Mouse (Mus musculus): ENCODE measurements at regions not wholly inside any gene's neighbourhood (a gene's known extent, or its start where the extent isn't known, plus 50 kb on each side); places are given as distances from the start of the nearest gene placed in this dataset.

DNA sequence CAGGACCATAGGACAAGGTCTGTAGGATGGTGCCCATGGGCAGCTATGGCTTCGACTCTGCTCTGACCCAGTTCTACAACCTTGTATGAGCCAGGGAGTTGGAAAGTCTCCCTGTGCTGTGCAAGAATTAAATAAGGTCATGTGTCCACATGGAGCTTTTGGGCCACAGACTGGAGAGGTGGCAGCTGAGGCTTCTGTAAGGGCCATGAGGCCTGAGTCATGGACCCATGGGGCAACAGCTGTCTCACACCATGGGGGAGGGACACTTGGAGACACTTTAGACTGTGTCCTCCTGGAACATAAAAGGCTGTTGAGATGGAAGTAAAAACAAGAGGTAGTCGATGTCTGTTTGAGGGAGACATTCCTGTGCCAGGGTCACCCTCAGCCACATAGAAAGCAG, 154.5 kb upstream of the Gm3448 start:
- TF ChIP-seq POLR2A (IDR thresholded peaks at IDR 0.05; ENCODE audit: insufficient read depth, low read depth, low read length) (no peak), EP300 (IDR thresholded peaks at IDR 0.05; ENCODE audit: insufficient read depth, low read depth, low read length) (no peak)

Measured in heart, adult 2 months (tissue).